Mouse (Mus musculus) liver, embryonic 14.5 days (tissue): ENCODE data around the gene Pdk2.

Experiments
- CTCF ChIP-seq: IDR thresholded peaks from 2 replicates; pipeline ENCODE4 v1.5.1; 2016; ENCODE audit warnings: antibody characterized with exemption, low read depth, control low read depth
- EP300 ChIP-seq: IDR thresholded peaks from 2 replicates; pipeline ENCODE4 v1.6.1; 2016; ENCODE audit warnings: antibody characterized with exemption, low read depth

DNA sequence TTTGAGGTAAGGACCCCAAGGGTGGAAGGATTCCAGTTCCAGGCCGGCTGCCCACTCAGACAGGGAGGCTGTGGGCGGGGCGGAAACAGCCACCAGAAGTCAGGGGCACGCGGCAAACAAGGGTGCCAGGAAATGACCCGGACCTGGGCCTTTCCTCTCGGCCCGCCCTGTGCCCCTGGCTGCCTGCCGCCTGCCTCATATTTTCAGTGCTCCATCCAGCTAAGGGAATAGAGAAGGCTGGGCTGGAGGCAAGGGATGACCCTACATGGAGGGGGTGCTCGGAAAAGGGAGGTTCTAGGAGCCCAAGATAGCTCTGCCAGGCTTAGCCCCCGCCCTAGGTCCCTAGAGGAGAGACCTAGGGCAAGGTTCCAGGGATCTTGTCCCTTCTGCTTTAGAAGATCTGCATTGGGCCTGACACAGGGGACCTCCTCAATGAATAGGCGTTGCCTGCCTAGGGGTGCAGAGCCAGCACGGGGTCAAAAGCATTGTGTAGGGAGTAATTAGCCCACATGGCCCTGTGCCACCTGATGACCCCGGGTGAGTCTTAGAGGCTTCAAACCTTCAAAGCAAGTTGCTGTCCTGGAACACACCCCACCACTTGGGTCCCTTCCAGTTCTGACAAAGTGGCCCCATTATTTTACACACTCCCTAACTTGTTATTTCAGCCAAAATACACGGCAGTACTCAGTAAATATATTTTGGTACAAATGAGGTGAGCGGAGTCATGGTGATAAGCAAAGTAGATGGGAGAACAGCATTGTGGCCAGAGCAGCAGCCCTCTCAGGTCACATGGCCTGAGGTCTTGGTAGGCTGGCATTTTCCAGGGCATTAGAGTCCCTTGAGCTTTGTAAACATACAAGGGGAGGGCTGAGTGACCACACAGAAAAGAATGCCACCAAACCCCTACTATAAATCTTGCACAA is 48.0 kb upstream of the Pdk2 start:
- TF ChIP-seq CTCF (no peak), EP300 (no peak)
